Mouse (Mus musculus) intestine, embryonic 14.5 days (tissue): Measurements from ENCODE around the gene Klc1. TPM values are rescaled to one million over a fixed set of nuclear protein-coding genes. Genes with fewer than 3 reads are reported as not detected.

Experiments used
- ATAC-seq: fragments of 200-750 bp; cut with Nextera tagmentation; replicated peaks from 2 replicates; pipeline ENCODE4 v1.8.0; 2017; ENCODE audit warnings: low read depth, moderate number of reproducible peaks, moderate TSS enrichment, moderate library complexity; ENCODE audit not compliant: low FRiP score, low TSS enrichment
- DNase-seq: peaks from one replicate; pipeline ENCODE4 v3.0.0-alpha.2; 2018; ENCODE audit warnings: low spot score
- H3K27ac ChIP-seq: fragments of 300-500 bp; sonication (generic); 2 replicates; pipeline ENCODE4 v1.5.1; 2014; ENCODE audit warnings: low read depth, mild to moderate bottlenecking, control low read depth
- H3K27me3 ChIP-seq: fragments of 300-500 bp; sonication (generic); replicated peaks from 2 replicates; pipeline ENCODE4 v1.6.1; 2014; ENCODE audit warnings: low read length, control low read depth; ENCODE audit not compliant: control insufficient read depth, insufficient read depth
- H3K36me3 ChIP-seq: fragments of 300-500 bp; sonication (generic); 2 replicates; pipeline ENCODE4 v1.6.1; 2014; ENCODE audit warnings: low read length, control low read depth; ENCODE audit not compliant: control insufficient read depth, insufficient read depth
- H3K4me1 ChIP-seq: fragments of 300-500 bp; sonication (generic); replicated peaks from 2 replicates; pipeline ENCODE4 v1.6.1; 2014; ENCODE audit warnings: low read length, control low read depth, mixed read lengths; ENCODE audit not compliant: control insufficient read depth, insufficient read depth
- H3K4me2 ChIP-seq: fragments of 300-500 bp; sonication (generic); 2 replicates; pipeline ENCODE4 v1.6.1; 2014; ENCODE audit warnings: low read length
- H3K4me3 ChIP-seq: fragments of 300-500 bp; sonication (generic); 2 replicates; pipeline ENCODE4 v1.5.1; 2014; ENCODE audit warnings: low read depth, low read length, control low read depth, mixed read lengths
- H3K9ac ChIP-seq: fragments of 300-500 bp; sonication (generic); 2 replicates; pipeline ENCODE4 v1.6.1; 2014; ENCODE audit warnings: mild to moderate bottlenecking, low read length
- H3K9me3 ChIP-seq: fragments of 300-500 bp; sonication (generic); 2 replicates; pipeline ENCODE4 v1.6.1; 2016; ENCODE audit warnings: low read length, control low read depth; ENCODE audit not compliant: control insufficient read depth
- WGBS: fragments of 180-500 bp; shearing (Covaris S2); extraction: QIAGEN DNeasy Blood & Tissue Kit; methylation state at CpG from one replicate; pipeline ENCODE4 v1.1.7; 2014; 5-methylcytosine and 5-hydroxymethylcytosine counted together
- polyA plus RNA-seq: library from polyadenylated mRNA; unstranded; fragments of >200 nt; fragmentation: Nextera tagmentation; extraction: Ambion mirVana; gene quantifications from 2 replicates; pipeline ENCODE4 v1.2.1, GENCODE M21; 2014

Klc1 gene
- polyA plus RNA-seq, 1 experiment from 2014 or later, result 109 TPM

DNA sequence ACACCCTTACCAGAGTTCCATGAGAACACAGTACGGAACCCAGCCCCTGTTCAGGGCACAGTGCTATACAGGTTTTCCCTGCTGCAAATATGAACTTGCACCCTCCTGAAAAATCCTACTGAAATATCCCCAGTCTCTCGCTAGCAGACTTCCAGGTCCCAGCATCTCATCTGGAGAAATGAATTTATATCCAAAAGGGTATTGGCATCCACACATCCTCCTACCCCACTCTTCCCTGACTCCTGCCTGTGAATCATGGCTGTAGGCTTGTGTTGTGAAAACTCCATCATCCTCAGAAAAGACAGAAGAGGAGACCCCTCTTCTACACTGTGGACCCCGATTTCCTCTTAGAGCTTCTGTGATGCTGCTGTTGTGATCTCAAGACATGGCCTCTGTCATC is 7.9 kb upstream of the Klc1 start:
- H3K4me2 ChIP-seq, result no peak overlapping the region
- no peaks in the 10 kb centered on the region for H3K36me3 ChIP-seq
- DNase-seq (no peak), ATAC-seq (no peak)
- no peaks in the 10 kb centered on the region for H3K9me3 ChIP-seq
- no peak overlapping the region for H3K4me3 ChIP-seq
- peaks cover 8% of the 10 kb centered on the region; the same call in 1 of the 2 replicates for H3K4me1 ChIP-seq
- no peaks in the 10 kb centered on the region for H3K27me3 ChIP-seq
- no peak overlapping the region for H3K27ac ChIP-seq
- 97% methylated on average over 3 of the region's 3 CpGs for WGBS
- no peak overlapping the region for H3K9ac ChIP-seq

DNA sequence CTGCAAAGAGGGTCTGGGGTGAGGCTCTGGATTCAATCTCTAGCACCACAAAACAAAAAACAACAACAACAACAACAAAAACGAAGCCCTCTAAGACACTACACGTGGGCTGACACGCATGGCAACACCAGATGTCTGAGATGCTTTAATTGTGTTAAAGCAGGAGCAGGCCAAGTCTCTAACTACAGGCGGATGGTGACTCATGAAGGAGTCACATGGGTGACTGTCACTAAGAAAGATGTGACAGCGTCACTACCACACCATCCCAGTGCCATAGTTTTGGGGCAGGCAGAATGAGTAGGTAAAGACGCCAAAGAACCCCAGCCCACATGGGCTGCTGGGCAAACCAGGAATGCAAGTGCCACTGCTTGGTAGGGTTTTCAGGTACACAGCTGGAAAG is 6.2 kb upstream of the Klc1 start:
- 85% methylated on average over 6 of the region's 6 CpGs for WGBS
- H3K27me3 ChIP-seq, result no peaks in the 10 kb centered on the region
- H3K4me2 ChIP-seq, result no peak overlapping the region
- no peaks in the 10 kb centered on the region for H3K4me1 ChIP-seq
- DNase-seq (no peak), ATAC-seq (no peak)
- no peak overlapping the region for H3K4me3 ChIP-seq
- H3K27ac ChIP-seq, result no peak overlapping the region
- no peaks in the 10 kb centered on the region for H3K9me3 ChIP-seq
- H3K9ac ChIP-seq, result no peak overlapping the region
- H3K36me3 ChIP-seq, result no peaks in the 10 kb centered on the region

DNA sequence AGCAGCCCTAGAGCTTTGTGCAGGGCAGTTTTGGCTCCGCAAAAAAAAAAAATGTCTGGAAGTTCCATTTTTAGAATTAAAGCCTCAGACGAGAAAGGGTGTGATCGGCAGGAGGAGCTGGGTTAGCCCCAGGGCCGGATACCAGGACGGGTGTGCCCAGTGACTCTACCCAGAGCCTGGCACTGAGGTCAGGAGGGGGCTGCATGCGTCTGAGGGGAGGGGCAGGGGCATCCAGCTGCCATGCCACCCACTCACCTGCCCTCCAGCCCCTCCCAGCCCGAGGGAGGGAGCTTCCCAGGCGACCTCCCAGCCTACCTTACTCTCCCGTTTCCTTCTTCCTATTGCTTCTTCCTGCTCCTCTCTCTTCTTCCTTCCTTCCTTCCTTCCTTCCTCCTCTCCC is 5.3 kb upstream of the Klc1 start:
- Histone ChIP-seq H3K4me3 (no peak overlapping the region), H3K9ac (no peak overlapping the region), H3K9me3 (no peaks in the 10 kb centered on the region), H3K27me3 (no peaks in the 10 kb centered on the region), H3K4me2 (no peak overlapping the region), H3K36me3 (no peaks in the 10 kb centered on the region), H3K27ac (no peak overlapping the region), H3K4me1 (peaks cover 4% of the 10 kb centered on the region; the same call in 1 of the 2 replicates)
- ATAC-seq (no peak), DNase-seq (no peak)
- WGBS, result 66% methylated on average over 9 of the region's 9 CpGs

DNA sequence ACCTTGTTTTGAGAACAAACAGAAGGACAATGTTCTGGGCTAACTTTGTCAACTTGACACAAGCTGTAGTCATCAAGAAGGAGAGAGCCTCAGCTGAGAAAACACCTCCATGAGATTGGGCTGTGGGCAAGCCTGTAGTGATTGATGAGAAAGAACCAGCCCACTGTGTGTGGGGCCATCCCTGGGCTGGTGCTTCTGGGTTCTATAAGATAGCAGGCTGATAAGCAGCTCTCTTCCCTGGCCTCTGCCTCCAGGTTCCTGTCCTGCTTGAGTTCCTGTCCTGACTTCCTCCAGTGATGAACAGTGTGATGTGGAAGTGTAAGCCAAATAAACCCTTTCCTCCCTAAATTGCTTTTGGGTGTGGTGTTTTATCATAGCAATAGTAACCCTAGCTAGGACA is 3.9 kb upstream of the Klc1 start:
- H3K4me2 ChIP-seq, result no peak overlapping the region
- H3K4me3 ChIP-seq, result no peak overlapping the region
- no peak for DNase-seq
- no peaks in the 10 kb centered on the region for H3K36me3 ChIP-seq
- peaks cover 5% of the 10 kb centered on the region for H3K4me1 ChIP-seq
- H3K9ac ChIP-seq, result no peak overlapping the region
- no peaks in the 10 kb centered on the region for H3K9me3 ChIP-seq
- ATAC-seq, result no peak
- H3K27me3 ChIP-seq, result no peaks in the 10 kb centered on the region
- H3K27ac ChIP-seq, result no peak overlapping the region

DNA sequence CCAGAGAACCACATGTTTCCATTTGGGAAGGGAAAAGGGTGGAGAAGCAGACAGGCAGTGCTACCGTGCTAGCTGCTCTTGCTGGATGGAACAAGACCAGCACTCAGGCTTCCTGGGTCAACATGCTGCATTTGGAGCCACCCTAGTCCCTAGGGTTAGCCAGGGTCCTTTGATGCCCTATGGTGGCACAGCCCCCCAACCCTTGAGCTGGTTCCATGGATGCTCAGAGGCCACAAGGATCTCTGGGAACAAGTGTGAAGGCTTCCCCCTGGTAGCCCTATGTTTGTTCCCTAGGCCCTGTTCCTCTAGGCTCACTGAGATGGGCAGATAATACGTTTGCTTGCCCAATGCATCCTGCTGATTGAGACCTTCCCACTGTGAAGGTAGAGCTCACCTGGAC is 3.4 kb upstream of the Klc1 start:
- Histone ChIP-seq H3K4me3 (no peak overlapping the region), H3K9me3 (no peaks in the 10 kb centered on the region), H3K4me1 (peaks cover 10% of the 10 kb centered on the region), H3K4me2 (no peak overlapping the region), H3K36me3 (no peaks in the 10 kb centered on the region), H3K27ac (no peak overlapping the region), H3K27me3 (no peaks in the 10 kb centered on the region), H3K9ac (no peak overlapping the region)
- 56% methylated on average over 2 of the region's 2 CpGs for WGBS
- ATAC-seq (no peak), DNase-seq (no peak)

DNA sequence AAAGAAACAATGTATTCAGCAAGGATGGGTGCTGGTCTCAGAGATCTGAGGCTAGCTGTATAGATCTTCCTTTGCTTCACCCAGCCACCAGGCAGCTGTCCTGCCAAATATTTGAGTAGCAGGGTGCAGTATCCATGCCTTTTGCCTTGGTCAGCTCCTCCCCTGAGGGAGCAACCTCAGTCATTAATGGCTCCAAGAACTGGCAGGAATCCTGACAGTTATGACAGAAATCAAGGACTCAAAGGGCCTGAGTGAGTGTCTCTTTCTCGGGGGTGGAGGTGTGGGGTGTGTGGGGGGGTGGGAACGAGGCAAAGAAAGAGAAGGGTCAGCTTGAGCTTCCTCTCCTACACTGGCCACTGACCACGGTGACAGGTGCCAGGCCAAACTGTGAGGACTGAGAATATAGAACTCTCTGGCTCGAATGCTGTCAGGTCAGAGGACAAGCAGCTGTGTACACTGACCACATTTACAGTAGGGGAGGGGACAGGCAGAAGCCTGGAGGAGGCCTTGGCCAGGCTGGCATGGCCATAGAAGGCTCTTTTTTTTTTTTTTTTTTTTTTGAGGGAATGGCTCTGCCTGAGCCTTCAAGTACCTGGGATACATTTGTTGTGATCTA is 2.5 kb upstream of the Klc1 start:
- Histone ChIP-seq H3K4me3 (no peak overlapping the region), H3K9ac (no peak overlapping the region), H3K27ac (no peak overlapping the region), H3K4me1 (peaks cover 19% of the 10 kb centered on the region), H3K9me3 (no peaks in the 10 kb centered on the region), H3K27me3 (no peaks in the 10 kb centered on the region), H3K36me3 (no peaks in the 10 kb centered on the region), H3K4me2 (no peak overlapping the region)
- no peak for ATAC-seq
- 52% methylated on average over 4 of the region's 4 CpGs for WGBS
- DNase-seq, result no peak

DNA sequence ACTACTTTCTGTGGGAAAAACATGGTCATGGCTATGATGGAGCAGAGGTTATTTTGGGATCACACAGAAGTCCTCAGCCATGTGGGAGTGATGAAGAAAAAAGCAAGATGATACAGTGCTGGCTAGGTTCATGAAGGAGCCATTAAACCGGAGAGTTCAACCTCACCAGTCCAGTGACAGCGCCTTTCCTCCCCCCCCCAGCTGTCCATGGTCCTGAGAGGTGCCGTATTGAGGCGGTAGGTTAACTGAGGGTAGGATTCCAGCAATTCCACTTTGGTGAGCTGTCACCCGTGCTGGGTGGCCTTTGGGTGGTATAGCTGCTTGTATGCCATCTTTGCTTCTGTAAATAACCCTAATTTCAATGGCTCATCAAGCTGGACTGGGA is 2.0 kb upstream of the Klc1 start:
- Histone ChIP-seq H3K9me3 (no peaks in the 10 kb centered on the region), H3K27me3 (no peaks in the 10 kb centered on the region), H3K4me2 (no peak overlapping the region), H3K4me3 (no peak overlapping the region), H3K9ac (no peak overlapping the region), H3K36me3 (no peaks in the 10 kb centered on the region), H3K4me1 (peaks cover 20% of the 10 kb centered on the region), H3K27ac (no peak overlapping the region)
- WGBS, result 28% methylated on average over 5 of the region's 5 CpGs
- no peak for ATAC-seq
- no peak for DNase-seq

DNA sequence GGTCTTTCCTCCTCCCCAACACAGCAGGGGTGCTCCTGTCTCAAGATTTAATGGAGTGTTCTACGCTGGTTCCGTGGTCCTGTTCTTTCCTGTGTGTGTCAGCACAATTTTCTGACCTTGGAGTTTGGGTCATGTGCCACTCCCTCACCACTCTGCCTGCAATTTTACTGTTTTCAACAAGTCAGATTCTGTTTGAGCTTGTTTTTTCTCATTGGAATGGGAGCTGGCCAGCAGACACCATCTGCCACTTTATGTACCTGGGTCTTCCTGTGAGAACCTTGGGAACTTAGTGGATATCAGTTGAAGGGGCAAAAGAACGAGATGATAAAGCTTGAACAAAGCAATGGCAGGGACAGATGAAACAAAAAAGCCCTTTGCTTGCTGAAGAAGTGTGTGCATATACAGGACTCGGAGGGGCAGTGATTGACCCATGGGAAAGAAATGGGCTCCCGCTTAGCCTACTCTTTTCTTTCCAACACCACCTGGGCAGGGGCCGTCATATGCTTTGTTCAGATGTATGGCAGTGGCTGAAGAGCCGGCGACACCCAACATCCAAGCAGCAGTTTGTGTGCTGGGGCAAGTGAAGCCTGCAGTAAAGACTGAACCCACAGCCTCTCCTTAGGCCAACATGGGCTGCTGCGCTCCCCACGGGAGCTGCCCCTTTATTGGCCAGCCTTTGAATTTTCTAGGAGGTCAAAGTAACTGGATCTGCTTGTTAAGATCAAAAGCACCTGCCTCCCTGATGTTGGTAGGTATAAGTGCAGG is 906 bp upstream of the Klc1 start:
- 54% methylated on average over 10 of the region's 10 CpGs for WGBS
- peak overlapping the region; percentile 91 for H3K9ac ChIP-seq
- peak overlapping the region; percentile 65 for H3K4me2 ChIP-seq
- no peak overlapping the region for H3K27ac ChIP-seq
- H3K27me3 ChIP-seq, result no peaks in the 10 kb centered on the region
- DNase-seq, result no peak
- peaks cover 20% of the 10 kb centered on the region for H3K4me1 ChIP-seq
- H3K4me3 ChIP-seq, result peak overlapping the region; percentile 83
- no peaks in the 10 kb centered on the region for H3K9me3 ChIP-seq
- no peak for ATAC-seq
- H3K36me3 ChIP-seq, result peaks cover 6% of the 10 kb centered on the region; the same call in 1 of the 2 replicates
